In the genomic region with DNA sequence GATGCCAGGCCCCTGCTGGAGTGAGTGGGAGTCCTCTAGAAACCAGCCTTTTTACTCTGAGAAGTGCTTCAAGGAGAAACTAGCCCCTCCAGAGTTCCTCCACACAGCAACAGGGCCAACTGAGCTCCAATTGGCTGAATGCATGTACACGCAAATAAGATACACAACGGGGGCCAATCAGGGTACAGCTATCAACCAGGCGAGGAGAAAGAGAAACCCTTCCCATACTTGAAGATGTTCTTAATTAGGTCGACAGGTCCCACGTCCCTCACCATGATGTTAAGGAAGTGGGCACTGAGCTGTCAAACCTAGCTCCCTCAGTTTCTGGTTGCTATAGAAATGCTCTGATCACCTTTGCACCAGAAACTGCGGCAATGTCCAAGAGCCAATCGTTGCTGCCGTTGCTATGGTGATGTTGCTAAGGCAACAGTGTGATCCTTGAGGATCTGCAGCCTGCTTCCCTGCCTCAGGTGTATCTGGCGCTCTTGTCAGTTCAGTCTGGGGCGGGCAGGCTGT, we compare ENCODE assay signal across 8 mouse cellular contexts. TPM values are rescaled to one million over a fixed set of nuclear protein-coding genes. Genes with fewer than 3 reads are reported as not detected.
A peak's percentile ranks its signal among the peaks of the same experiment; 100 is the strongest.
DNase-seq lines count a peak whose midpoint lies in the region; ATAC-seq lines count a peak whose summit lies in the region.

No protein-coding gene starts in this region.

- H3K9me3 ChIP-seq in embryonic facial prominence, embryonic 14.5 days (ENCODE audit: control insufficient read depth, low read length): no peaks in the 10 kb centered on the region
- no peaks in the 10 kb centered on the region for H3K9me3 ChIP-seq in liver, embryonic 12.5 days (replicated peaks)
- no peaks in the 10 kb centered on the region for H3K9me3 ChIP-seq in neural tube, embryonic 15.5 days (replicated peaks)

- H3K4me1 ChIP-seq in embryonic facial prominence, embryonic 14.5 days (ENCODE audit: control insufficient read depth, insufficient read depth, low read length): peaks cover 24% of the 10 kb centered on the region
- peaks cover 74% of the 10 kb centered on the region for H3K4me1 ChIP-seq in liver, embryonic 12.5 days
- peaks cover 58% of the 10 kb centered on the region for H3K4me1 ChIP-seq in neural tube, embryonic 15.5 days

- no peaks in the 10 kb centered on the region for H3K27me3 ChIP-seq in embryonic facial prominence, embryonic 14.5 days (replicated peaks; ENCODE audit: control insufficient read depth, insufficient read depth, low read length)
- H3K27me3 ChIP-seq in liver, embryonic 12.5 days (replicated peaks): peaks cover 39% of the 10 kb centered on the region
- H3K27me3 ChIP-seq in neural tube, embryonic 15.5 days (replicated peaks): no peaks in the 10 kb centered on the region

- H3K9ac ChIP-seq in embryonic facial prominence, embryonic 14.5 days (ENCODE audit: low read depth, low read length): no peak overlapping the region
- H3K9ac ChIP-seq in liver, embryonic 12.5 days: peak overlapping the region; percentile 8; the same call in 1 of the 2 replicates
- H3K9ac ChIP-seq in neural tube, embryonic 15.5 days (replicated peaks): peak overlapping the region; percentile 24; the same call in 1 of the 2 replicates

- H3K36me3 ChIP-seq in embryonic facial prominence, embryonic 14.5 days (ENCODE audit: control insufficient read depth, insufficient read depth, low read length): no peaks in the 10 kb centered on the region
- H3K36me3 ChIP-seq in liver, embryonic 12.5 days: peaks cover 8% of the 10 kb centered on the region
- H3K36me3 ChIP-seq in neural tube, embryonic 15.5 days: 0 out of 2 replicates have a peak, but pooled peaks cover under 1% of the 10 kb centered on the region

- peak overlapping the region; percentile 34 for H3K4me2 ChIP-seq in embryonic facial prominence, embryonic 14.5 days (ENCODE audit: low read depth, low read length)
- peak overlapping the region; percentile 49 for H3K4me2 ChIP-seq in liver, embryonic 12.5 days
- H3K4me2 ChIP-seq in neural tube, embryonic 15.5 days: peak overlapping the region; percentile 52

- H3K27ac ChIP-seq in embryonic facial prominence, embryonic 14.5 days (replicated peaks; ENCODE audit: low read depth, low read length): peak overlapping the region; percentile 31; the same call in 1 of the 2 replicates
- H3K27ac ChIP-seq in liver, embryonic 12.5 days: no peak overlapping the region
- peak overlapping the region; percentile 91 for H3K27ac ChIP-seq in neural tube, embryonic 15.5 days (replicated peaks)

- WGBS in embryonic facial prominence, embryonic 14.5 days: 2% methylated on average over 10 of the region's 10 CpGs
- WGBS in liver, embryonic 12.5 days (ENCODE audit: insufficient replicate concordance): 7% methylated on average over 10 of the region's 10 CpGs
- WGBS in neural tube, embryonic 15.5 days: under 1% methylated on average over 10 of the region's 10 CpGs

- H3K4me3 ChIP-seq in embryonic facial prominence, embryonic 14.5 days (ENCODE audit: low read depth, low read length): peak overlapping the region; percentile 13
- peak overlapping the region; percentile 29; the same call in 1 of the 2 replicates for H3K4me3 ChIP-seq in liver, embryonic 12.5 days
- H3K4me3 ChIP-seq in neural tube, embryonic 15.5 days (replicated peaks): peak overlapping the region; percentile 30

- intact Hi-C loops in gastrocnemius, postnatal 14 days (cut with DNase I; ENCODE audit: low total_unique reads): no loop called here

- peak; percentile 55 for ATAC-seq in embryonic facial prominence, embryonic 14.5 days (ENCODE audit: low read depth)
- ATAC-seq in inflammation-experienced regulatory T-cells, adult 6 months: peak; percentile 81
- ATAC-seq in liver, embryonic 12.5 days: no peak
- ATAC-seq in neural tube, embryonic 15.5 days (ENCODE audit: low FRiP score): peak; percentile 85

- DNase-seq in CD4-positive, CD25-positive, alpha-beta regulatory T cell, adult 2 months (ENCODE audit: low read depth, low spot score): peak; percentile 73
- DNase-seq in WW6 (ENCODE audit: low read depth, low spot score): peak; percentile 63
- peak; percentile 83 for DNase-seq in embryonic facial prominence, embryonic 14.5 days (ENCODE audit: low spot score)
- DNase-seq in spleen, adult 18-20 months: no peak
- DNase-seq in gastrocnemius, postnatal 14 days: no peak

RNA-seq across cellular contexts. Expression of gene Hdac11, which starts 2.9 kb away (rescaled TPM):
- 15.4 and 15.7 TPM in 2 replicates for polyA plus RNA-seq in embryonic facial prominence, embryonic 14.5 days (2014; fragmentation: Nextera tagmentation; extraction: Ambion mirVana)
- polyA plus RNA-seq in inflammation-experienced regulatory T-cells, adult 6 months (2017; shearing (Covaris generic)): 1 to 10 TPM in 2 of 3 experiments, under 1 TPM in 1; 0.80 to 1.5 (median 1.4) TPM
- polyA plus RNA-seq in liver, embryonic 12.5 days (2016; fragmentation: Nextera tagmentation; extraction: Ambion mirVana): 6.0 and 7.5 TPM in 2 replicates
- polyA plus RNA-seq in neural tube, embryonic 15.5 days (2015; fragmentation: Nextera tagmentation; extraction: Ambion mirVana): 41.7 and 51.5 TPM in 2 replicates
- total RNA-seq in gastrocnemius, postnatal 14 days (2021): 1 to 10 TPM; 6.4 to 6.9 TPM

RNA-seq across cellular contexts. Expression of gene Nup210, which starts 37.0 kb away (rescaled TPM):
- 13.1 and 16.2 TPM in 2 replicates for polyA plus RNA-seq in embryonic facial prominence, embryonic 14.5 days (2014; fragmentation: Nextera tagmentation; extraction: Ambion mirVana)
- 10 to 100 TPM; 51.5 to 81.0 (median 66.2) TPM for polyA plus RNA-seq in inflammation-experienced regulatory T-cells, adult 6 months (2017; shearing (Covaris generic))
- polyA plus RNA-seq in liver, embryonic 12.5 days (2016; fragmentation: Nextera tagmentation; extraction: Ambion mirVana): 54.0 and 55.6 TPM in 2 replicates
- 15.4 and 18.4 TPM in 2 replicates for polyA plus RNA-seq in neural tube, embryonic 15.5 days (2015; fragmentation: Nextera tagmentation; extraction: Ambion mirVana)
- total RNA-seq in gastrocnemius, postnatal 14 days (2021): 10 to 100 TPM; 16.9 to 18.1 TPM

RNA-seq across cellular contexts. Expression of gene Fbln2, which starts 58.6 kb away (rescaled TPM):
- 202 and 230 TPM in 2 replicates for polyA plus RNA-seq in embryonic facial prominence, embryonic 14.5 days (2014; fragmentation: Nextera tagmentation; extraction: Ambion mirVana)
- polyA plus RNA-seq in inflammation-experienced regulatory T-cells, adult 6 months (2017; shearing (Covaris generic)): 1 to 10 TPM in 1 of 3 experiments, under 1 TPM in 1, not detected in 1; 0.22 to 1.2 TPM
- polyA plus RNA-seq in liver, embryonic 12.5 days (2016; fragmentation: Nextera tagmentation; extraction: Ambion mirVana): 15.9 and 17.0 TPM in 2 replicates
- polyA plus RNA-seq in neural tube, embryonic 15.5 days (2015; fragmentation: Nextera tagmentation; extraction: Ambion mirVana): 33.7 and 47.7 TPM in 2 replicates
- total RNA-seq in gastrocnemius, postnatal 14 days (2021): 10 to 100 TPM; 62.5 to 62.6 TPM

Comparison
In these comparisons a context has a peak if more than half of its experiments do, and no peak if none do; other contexts are left out.
1. DNase-seq: peak in CD4-positive, CD25-positive, alpha-beta regulatory T cell, adult 2 months (single experiment), WW6 (single experiment) and embryonic facial prominence, embryonic 14.5 days (single experiment); none in spleen, adult 18-20 months (0 of 2) and gastrocnemius, postnatal 14 days (single experiment).
2. Peak in every context shown above with its lines, with median percentiles within 50 percentile points of each other: H3K4me2 ChIP-seq and H3K4me3 ChIP-seq.